In the genomic region with DNA sequence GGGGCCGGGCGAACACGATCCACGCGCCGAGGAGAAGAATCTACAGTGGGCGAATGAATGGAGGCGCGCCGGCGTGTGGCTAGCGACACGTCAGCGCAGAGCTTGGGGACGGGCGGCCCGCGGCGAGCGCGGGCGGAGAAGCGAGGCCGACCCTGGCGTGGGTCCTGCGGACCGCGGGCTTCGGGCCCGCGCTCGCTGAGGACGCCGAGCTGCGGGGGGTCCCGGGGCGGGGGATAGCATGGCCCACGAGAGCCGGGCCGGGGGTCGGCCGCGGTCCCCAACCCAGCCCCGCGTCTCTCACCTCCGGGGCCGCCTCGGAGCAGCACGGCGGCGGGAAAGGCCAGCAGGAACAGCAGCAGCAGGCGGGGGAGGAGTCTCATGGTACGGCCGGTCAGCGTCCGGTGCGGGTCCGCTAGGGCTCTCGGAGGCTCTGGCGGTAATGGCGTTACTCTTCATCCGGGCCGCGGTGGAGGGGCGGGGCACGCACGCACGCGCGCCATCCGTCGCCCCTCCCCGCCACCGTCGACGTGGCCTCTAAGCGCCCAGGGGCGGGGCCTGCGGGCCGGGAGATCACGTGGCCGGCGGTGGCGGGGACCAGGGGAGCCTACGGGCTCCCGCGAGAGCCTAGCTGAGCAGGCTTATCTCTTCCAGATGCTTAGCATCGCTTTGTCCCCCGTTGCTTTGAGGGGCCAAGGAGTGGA, we compare ENCODE assay signal across 8 mouse cellular contexts. TPM values are rescaled to one million over a fixed set of nuclear protein-coding genes. Genes with fewer than 3 reads are reported as not detected.
DNase-seq lines count a peak whose midpoint lies in the region; ATAC-seq and TF ChIP-seq lines count a peak whose summit lies in the region.

A gene (minus strand): TSS at position 514 of the 701 bp plus-strand sequence.

- peak; percentile 89 for DNase-seq in G1E (ENCODE audit: low spot score)
- peak; percentile 97 to 99 for DNase-seq in cerebellum, adult 18-20 months
- peak; percentile 95 to 96 for DNase-seq in heart, postnatal 36 days
- peak; percentile 94 to 98 for DNase-seq in layer of hippocampus, adult 2 months (ENCODE audit: low spot score in 2 of 2)
- peak; percentile 99 for DNase-seq in lung, embryonic 14.5 days
- peak; percentile 97 for DNase-seq in thymus, adult 2 months

- intact Hi-C loops in heart, postnatal 36 days (cut with DNase I), result loop anchor here (2.0 kb wide), 1 partner anchor 43 kb away; a partner anchor contains a TSS

- peak within 1 kb of the TSS; percentile 74 for H3K27ac ChIP-seq in forebrain, embryonic 16.5 days (ENCODE audit: low read length)
- H3K27ac ChIP-seq in layer of hippocampus, adult 2 months, result peak within 1 kb of the TSS; percentile 94
- peak within 1 kb of the TSS; percentile 96 for H3K27ac ChIP-seq in lung, embryonic 14.5 days (ENCODE audit: low read depth)
- H3K27ac ChIP-seq in olfactory bulb, adult 2 months (ENCODE audit: insufficient read depth, low read depth, low read length), result 0 out of 2 replicates have a peak within 1 kb of the TSS, but pooled peaks have one; percentile 46
- H3K27ac ChIP-seq in thymus, adult 2 months (ENCODE audit: control insufficient read depth, insufficient read depth, low read length), result no peak within 1 kb of the TSS

- WGBS in forebrain, embryonic 16.5 days, result under 1% methylated on average over 84 of the region's 89 CpGs
- WGBS in lung, embryonic 14.5 days, result under 1% methylated on average over 83 of the region's 89 CpGs
- WGBS in olfactory bulb, adult 2 months, result under 1% methylated on average over 89 of the region's 89 CpGs
- under 1% methylated on average over 86 of the region's 89 CpGs for WGBS in thymus, adult 2 months

- peak within 1 kb of the TSS; percentile 58 for H3K4me2 ChIP-seq in forebrain, embryonic 16.5 days (ENCODE audit: low read length)
- peak within 1 kb of the TSS; percentile 78 for H3K4me2 ChIP-seq in lung, embryonic 14.5 days

- ATAC-seq in G1E (ENCODE audit: extremely low read depth, insufficient number of reproducible peaks, low FRiP score, poor library complexity, severe bottlenecking), result peak; percentile 85
- ATAC-seq in forebrain, embryonic 16.5 days, result peak; percentile 99
- peak; percentile 97 for ATAC-seq in lung, embryonic 14.5 days (ENCODE audit: insufficient read depth)

- TF ChIP-seq POLR2A in olfactory bulb, adult 2 months (IDR thresholded peaks at IDR 0.05; ENCODE audit: insufficient read depth, low read depth, low read length), result peak; percentile 91
- peak; percentile 66 for TF ChIP-seq POLR2A in thymus, adult 2 months (IDR thresholded peaks at IDR 0.05; ENCODE audit: control insufficient read depth, extremely low read depth, insufficient read depth, low read length, poor library complexity)

- peaks cover 32% of the 10 kb centered on the region for H3K4me1 ChIP-seq in G1E (ENCODE audit: insufficient read depth, low read depth, low read length)
- peaks cover 8% of the 10 kb centered on the region for H3K4me1 ChIP-seq in forebrain, embryonic 16.5 days (replicated peaks; ENCODE audit: control insufficient read depth, insufficient read depth, low read length)
- H3K4me1 ChIP-seq in lung, embryonic 14.5 days (ENCODE audit: insufficient read depth), result no peaks in the 10 kb centered on the region
- peaks cover 3% of the 10 kb centered on the region for H3K4me1 ChIP-seq in olfactory bulb, adult 2 months (ENCODE audit: control insufficient read depth, insufficient read depth, low read length)
- peaks cover 3% of the 10 kb centered on the region for H3K4me1 ChIP-seq in thymus, adult 2 months (replicated peaks; ENCODE audit: control insufficient read depth, insufficient read depth, low read length)

- no peak for TF ChIP-seq CTCF in G1E (IDR thresholded peaks at IDR 0.05; ENCODE audit: low read depth, low read length)
- no peak for TF ChIP-seq CTCF in layer of hippocampus, adult 2 months (conservative IDR thresholded peaks at IDR 0.05)
- TF ChIP-seq CTCF in lung, embryonic 14.5 days (IDR thresholded peaks at IDR 0.05; ENCODE audit: low read depth), result no peak
- TF ChIP-seq CTCF in olfactory bulb, adult 2 months (IDR thresholded peaks at IDR 0.05; ENCODE audit: insufficient read depth, low read depth, low read length), result 0 out of 2 replicates have a peak, but pooled peaks have one; percentile 9
- TF ChIP-seq CTCF in thymus, adult 2 months (IDR thresholded peaks at IDR 0.05; ENCODE audit: borderline replicate concordance, control insufficient read depth, extremely low read depth, insufficient read depth, low read length, poor library complexity), result peak; percentile 45; the same call in 1 of the 2 replicates

- H3K36me3 ChIP-seq in G1E (replicated peaks), result peaks cover 29% of the 10 kb centered on the region
- H3K36me3 ChIP-seq in forebrain, embryonic 16.5 days (ENCODE audit: control insufficient read depth, insufficient read depth), result peaks cover 7% of the 10 kb centered on the region; the same call in 1 of the 2 replicates
- peaks cover 28% of the 10 kb centered on the region for H3K36me3 ChIP-seq in lung, embryonic 14.5 days (ENCODE audit: insufficient read depth)
- peaks cover 10% of the 10 kb centered on the region for H3K36me3 ChIP-seq in thymus, adult 2 months (ENCODE audit: control insufficient read depth, insufficient read depth, low read length)

- H3K9ac ChIP-seq in forebrain, embryonic 16.5 days (replicated peaks; ENCODE audit: low read depth, low read length), result peak within 1 kb of the TSS; percentile 83
- peak within 1 kb of the TSS; percentile 95 for H3K9ac ChIP-seq in lung, embryonic 14.5 days

- no peaks in the 10 kb centered on the region; the same call in 1 of the 2 replicates for H3K9me3 ChIP-seq in G1E (replicated peaks)
- H3K9me3 ChIP-seq in forebrain, embryonic 16.5 days (ENCODE audit: control insufficient read depth, low read length), result no peaks in the 10 kb centered on the region
- H3K9me3 ChIP-seq in lung, embryonic 14.5 days (ENCODE audit: low read depth, low read length), result no peaks in the 10 kb centered on the region

- H3K4me3 ChIP-seq in G1E (ENCODE audit: low read depth, low read length), result peak within 1 kb of the TSS; percentile 97
- peak within 1 kb of the TSS; percentile 62 for H3K4me3 ChIP-seq in forebrain, embryonic 16.5 days (replicated peaks; ENCODE audit: low read length)
- peak within 1 kb of the TSS; percentile 67 for H3K4me3 ChIP-seq in layer of hippocampus, adult 2 months
- H3K4me3 ChIP-seq in lung, embryonic 14.5 days (ENCODE audit: low read depth, low read length), result peak within 1 kb of the TSS; percentile 99
- H3K4me3 ChIP-seq in olfactory bulb, adult 2 months (ENCODE audit: insufficient read depth, low read depth, low read length), result peak within 1 kb of the TSS; percentile 92
- peak within 1 kb of the TSS; percentile 80 for H3K4me3 ChIP-seq in thymus, adult 2 months (ENCODE audit: control insufficient read depth, insufficient read depth, low read length)

- peaks cover 11% of the 10 kb centered on the region for H3K27me3 ChIP-seq in G1E (ENCODE audit: insufficient read depth, low read length)
- no peaks in the 10 kb centered on the region for H3K27me3 ChIP-seq in forebrain, embryonic 16.5 days (replicated peaks; ENCODE audit: control insufficient read depth, insufficient read depth, low read length)
- H3K27me3 ChIP-seq in lung, embryonic 14.5 days (ENCODE audit: insufficient read depth, low read length), result no peaks in the 10 kb centered on the region
- no peaks in the 10 kb centered on the region for H3K27me3 ChIP-seq in thymus, adult 2 months (ENCODE audit: control insufficient read depth, insufficient read depth, low read length)

RNA-seq across cellular contexts. Expression of the gene that starts here (rescaled TPM):
- 95.6 and 101 TPM in 2 replicates for total RNA-seq in G1E (2014; fragmentation: Nextera tagmentation)
- total RNA-seq in G1E (2017), result 66.2 and 78.1 TPM in 2 replicates
- 59.2 and 72.3 TPM in 2 replicates for polyA plus RNA-seq in G1E (2012)
- polyA plus RNA-seq in forebrain, embryonic 16.5 days (2015; fragmentation: Nextera tagmentation; extraction: Ambion mirVana), result 74.0 and 90.4 TPM in 2 replicates
- total RNA-seq in heart, postnatal 36 days (2021), result 10 to 100 TPM; 40.1 to 46.0 TPM
- total RNA-seq in layer of hippocampus, adult 2 months (2021), result 10 to 100 TPM; 86.8 to 92.0 TPM
- polyA plus RNA-seq in lung, embryonic 14.5 days (2014; fragmentation: Nextera tagmentation; extraction: Ambion mirVana), result 158 and 182 TPM in 2 replicates
- 114 and 188 TPM in 2 replicates for polyA plus RNA-seq in olfactory bulb, adult 2 months (2012; ENCODE audit: insufficient read depth, insufficient read length, low replicate concordance, missing spikeins)
- polyA plus RNA-seq in thymus, adult 2 months (2012; rRNA removed), result 6.6 and 7.2 TPM in 2 replicates

Comparison
In these comparisons a context has a peak if more than half of its experiments do, and no peak if none do; other contexts are left out.
1. CTCF ChIP-seq: peak in olfactory bulb, adult 2 months (single experiment) and thymus, adult 2 months (single experiment); none in G1E (single experiment), layer of hippocampus, adult 2 months (single experiment) and lung, embryonic 14.5 days (single experiment).
2. Peak in every context shown above with its lines, with median percentiles within 50 percentile points of each other: ATAC-seq, DNase-seq and H3K4me3 ChIP-seq.